Mouse (Mus musculus) CD4-positive, CD25-positive, alpha-beta regulatory T cell, adult 2 months (primary cell): ENCODE measurements around the gene Gm20458.

Experiments
- DNase-seq: peaks from one replicate; pipeline ENCODE4 v3.0.0-alpha.2; 2012; ENCODE audit warnings: low read depth, low spot score

Gene Gm20458

DNA sequence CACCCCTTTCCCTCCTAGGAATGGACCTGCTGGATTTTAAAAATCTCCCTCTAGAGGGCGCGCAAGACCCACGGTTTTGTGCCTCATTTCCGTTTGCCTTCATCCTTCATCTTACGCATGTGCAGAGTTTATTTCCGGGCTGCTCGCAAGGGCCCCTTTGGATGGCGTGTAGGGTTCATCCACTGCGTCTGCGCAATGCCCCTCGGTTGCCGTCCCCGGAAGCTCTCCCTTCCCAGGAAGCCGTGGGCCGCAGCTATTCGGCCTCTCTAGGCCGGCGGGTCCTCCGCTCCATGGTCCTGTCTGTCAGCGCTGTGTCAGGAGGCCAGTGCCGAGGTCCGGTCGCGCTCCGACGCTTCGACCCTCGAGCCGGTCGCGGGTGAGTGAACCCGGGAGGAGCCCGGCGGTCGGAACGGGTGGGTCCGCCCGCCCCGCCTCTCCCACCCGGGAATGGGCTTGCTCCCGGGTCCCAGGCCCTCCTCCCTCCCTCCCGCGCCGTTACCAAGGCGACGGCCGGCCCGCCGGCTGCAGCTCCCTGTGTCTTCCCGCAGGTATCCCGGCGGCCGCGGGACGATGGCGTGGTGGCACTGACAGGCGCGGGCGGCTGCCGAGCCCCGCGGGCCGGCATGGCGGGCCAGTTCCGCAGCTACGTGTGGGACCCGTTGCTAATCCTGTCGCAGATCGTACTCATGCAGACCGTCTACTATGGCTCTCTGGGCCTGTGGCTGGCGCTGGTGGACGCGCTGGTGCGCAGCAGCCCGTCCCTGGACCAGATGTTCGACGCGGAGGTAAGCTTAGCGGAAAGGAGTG is at the start of gene Gm20458:
TSS of gene Gm20458 (plus strand) at position 223 of the 807 bp plus-strand sequence.
- DNase-seq = peak; percentile 97

DNA sequence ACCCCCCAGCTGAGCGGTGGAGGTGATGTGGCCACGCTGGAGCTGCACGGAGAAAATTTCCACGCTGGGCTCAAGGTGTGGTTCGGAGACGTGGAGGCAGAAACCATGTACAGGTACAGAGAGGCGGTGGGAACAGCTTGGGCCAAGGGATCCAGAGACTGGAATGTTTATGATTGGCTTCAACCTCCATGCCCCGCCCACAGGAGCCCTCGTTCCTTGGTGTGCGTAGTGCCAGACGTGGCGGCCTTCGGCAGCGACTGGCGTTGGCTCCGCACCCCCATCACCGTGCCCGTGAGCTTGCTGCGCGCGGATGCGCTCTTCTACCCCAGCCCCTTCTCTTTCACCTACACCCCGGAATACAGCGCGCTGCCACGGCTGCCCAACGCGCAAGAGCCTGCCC is 46.6 kb upstream of the Gm20458 start:
- DNase-seq = no peak

DNA sequence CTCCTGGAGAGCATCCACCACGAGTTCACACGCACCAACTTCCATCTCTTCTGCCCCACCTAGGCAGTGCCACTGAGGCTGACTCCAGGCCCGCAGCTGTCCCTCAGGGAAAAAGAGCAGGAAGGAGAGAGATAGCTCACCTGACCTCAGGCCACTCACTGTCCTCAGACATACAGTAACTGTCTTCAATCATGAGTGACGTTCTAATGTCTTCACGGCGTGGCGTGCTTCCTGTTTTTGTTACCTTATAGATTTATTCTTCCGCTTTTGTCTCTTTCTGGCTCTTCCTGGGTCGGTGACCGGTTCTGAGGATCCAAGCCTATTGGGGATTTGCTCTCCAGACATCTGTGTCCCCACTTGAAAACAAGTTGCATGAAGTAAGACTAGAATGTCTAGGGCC is 46.2 kb upstream of the Gm20458 start:
- no peak for DNase-seq

DNA sequence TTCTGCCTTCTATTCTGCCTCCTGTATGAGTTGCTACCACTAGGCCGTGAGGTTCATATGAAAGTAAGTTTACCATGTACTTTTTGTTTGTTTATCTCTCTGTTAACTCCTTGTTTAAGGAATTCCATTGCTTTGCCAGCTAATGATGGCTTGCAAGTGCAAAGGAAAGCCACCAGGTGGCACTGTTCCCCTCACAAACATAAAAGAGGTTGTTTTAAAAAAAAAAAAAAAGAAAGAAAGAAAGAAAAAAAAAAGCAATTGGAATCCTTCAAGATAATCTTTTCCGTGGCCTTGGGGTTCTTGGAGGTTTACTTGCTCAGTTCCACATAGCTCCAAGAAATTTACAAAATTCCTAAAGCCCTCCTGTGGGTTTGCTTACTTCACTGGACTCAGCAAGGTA is 43.6 kb upstream of the Gm20458 start:
- DNase-seq = peak; percentile 74

DNA sequence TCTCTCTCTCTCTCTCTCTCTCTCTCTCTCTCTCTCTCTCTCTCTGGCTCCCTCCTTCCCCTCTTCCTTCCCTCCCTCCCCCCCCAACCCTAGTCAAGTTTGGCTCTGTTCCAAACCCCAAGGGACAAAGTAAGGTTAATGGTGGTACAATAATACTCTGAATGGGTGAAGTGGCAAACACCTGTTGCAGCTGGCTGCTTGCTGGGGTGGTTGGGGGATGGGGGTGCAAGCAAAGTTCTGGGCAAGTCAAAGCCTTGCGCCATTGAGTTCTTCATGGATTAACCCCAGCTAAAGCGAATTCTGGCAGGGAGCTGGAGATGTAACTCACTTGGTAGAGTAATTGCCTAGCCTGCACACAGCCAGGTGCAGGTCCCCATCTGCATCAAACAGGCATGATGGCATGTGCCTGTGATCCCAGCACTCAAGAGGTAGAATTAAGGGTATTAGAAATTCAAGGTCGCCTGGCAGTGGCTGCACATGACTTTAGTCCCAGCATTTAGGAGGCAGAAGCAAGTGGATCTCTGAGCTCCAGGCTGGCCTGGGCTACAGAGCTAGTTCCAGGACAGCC is 42.4 kb upstream of the Gm20458 start:
- DNase-seq = no peak

DNA sequence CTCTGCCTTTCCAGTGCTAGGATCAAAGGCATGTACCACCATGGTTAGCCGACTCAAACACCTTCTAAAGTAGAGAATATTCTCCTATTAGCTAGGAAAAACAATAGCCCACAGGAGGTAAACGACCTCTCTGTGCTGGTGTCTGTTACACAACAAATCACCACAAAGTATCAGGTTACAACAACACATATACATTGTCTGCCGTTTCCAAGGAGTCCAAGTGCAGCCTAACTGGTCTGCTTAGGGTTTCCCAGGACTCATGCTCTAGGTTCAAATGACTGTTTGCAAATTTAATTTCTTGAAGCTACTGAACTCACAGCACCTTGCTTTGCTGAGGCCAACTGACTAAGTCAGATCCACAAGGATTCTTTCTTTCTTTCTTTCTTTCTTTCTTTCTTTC is 41.3 kb upstream of the Gm20458 start:
- DNase-seq = no peak

DNA sequence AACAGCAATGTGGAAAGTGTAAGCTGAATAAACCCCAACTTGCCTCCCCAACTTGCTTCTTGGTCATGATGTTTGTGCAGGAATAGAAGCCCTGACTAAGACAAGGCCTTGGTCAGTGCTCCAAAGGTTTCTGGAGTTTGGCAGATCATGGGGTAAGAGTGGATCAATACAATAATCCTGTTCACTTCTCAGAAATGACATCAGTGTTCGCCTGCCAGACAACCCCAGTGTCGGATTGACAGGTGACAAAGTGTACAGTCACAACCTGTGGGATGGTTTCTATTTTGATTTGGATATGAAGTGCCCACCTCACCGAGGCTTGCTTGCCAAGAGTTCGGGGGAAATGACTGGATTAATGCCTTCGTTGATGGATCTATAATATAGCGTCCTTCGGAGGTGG is 39.5 kb upstream of the Gm20458 start:
- no peak for DNase-seq

DNA sequence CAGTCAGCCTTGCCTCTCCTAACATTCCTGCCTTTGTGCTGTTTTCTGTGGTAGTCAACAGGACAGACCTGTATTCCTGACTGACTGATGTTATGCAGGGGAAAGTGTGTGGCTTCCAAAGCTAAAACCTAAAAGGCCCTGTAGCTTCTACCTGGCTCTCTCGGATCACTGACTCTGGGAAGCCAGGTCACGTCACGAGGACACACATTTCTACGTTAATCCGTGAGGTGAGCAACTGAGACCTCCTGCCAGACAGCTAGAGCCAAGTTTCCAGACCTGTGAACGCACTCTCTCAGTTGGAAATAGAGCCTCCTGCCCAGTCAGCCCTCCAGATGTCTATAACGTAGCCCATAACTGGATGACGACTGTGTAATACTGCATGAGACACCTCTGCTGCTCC is 38.8 kb upstream of the Gm20458 start:
- DNase-seq = no peak

DNA sequence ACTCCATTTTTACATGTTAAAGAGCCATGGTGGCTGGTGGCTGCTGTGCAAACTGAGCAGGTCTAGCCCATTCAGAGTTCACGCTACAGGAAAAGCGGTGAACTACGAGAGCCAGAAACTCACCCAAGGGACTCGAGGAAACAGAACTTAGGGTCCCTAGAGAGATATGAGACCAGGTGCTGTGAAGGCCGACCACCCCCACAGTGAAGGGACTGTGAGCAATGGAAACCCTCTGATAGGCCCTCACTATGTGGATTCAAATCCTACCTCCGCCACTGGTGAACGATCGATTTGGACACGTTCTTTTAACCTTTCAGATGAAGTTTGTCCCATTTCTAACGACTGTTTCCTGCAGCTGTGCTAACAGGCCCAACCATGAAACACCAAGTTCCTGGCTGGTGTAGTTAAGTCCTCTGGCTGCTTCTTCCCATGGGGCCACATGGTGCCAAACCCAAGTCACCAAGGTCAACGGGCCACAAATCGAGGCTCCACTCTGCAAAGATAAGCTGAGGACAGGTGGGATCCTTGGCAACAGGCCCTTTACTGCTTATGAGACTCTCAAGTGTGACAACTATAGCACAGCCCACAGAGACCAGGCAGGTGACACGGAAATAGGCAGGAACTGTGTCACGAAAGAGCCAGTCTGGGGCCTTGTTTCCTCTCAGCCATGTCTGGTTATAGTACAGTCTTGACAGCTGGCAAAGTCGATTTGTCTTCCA is 37.9 kb upstream of the Gm20458 start:
- no peak for DNase-seq

DNA sequence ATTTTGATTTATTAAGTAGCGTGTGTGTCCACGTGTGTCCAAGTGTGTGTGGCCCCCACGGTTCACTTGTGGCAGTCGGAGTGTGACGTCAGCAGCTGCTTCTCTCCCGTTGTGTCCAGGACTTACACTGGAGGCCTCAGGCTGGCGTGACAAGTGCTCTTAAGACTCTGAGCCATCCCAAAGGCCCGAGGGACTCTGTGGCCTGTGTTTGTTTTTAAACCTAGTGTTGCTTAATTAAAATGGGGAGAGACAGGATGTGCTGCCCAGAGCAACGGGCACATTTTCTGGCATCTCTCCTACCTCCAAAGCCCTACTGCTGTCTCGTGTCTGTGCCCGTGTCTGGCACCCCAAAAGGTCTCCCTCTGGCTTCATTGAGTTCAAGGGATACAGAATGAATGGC is 37.3 kb upstream of the Gm20458 start:
- no peak for DNase-seq

DNA sequence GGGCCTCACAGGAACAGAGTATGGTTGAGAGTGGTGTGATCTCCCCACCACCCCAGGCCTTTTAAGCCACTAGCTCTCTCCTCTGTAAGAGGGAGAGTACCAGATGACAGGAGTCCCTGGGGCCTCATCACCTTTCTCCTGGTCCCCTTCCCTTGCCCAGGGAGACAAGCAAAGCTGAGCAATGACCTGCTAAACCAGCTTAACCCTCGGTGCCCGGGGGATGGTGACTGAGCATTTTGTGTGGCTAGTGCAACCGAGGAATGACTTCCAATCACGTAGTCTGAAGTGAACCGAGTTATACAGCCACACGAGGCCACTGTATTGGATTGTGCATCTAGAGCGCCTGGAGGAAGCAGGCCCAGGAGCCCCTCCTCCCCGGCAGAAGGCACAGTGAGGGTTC is 36.4 kb upstream of the Gm20458 start:
- no peak for DNase-seq

DNA sequence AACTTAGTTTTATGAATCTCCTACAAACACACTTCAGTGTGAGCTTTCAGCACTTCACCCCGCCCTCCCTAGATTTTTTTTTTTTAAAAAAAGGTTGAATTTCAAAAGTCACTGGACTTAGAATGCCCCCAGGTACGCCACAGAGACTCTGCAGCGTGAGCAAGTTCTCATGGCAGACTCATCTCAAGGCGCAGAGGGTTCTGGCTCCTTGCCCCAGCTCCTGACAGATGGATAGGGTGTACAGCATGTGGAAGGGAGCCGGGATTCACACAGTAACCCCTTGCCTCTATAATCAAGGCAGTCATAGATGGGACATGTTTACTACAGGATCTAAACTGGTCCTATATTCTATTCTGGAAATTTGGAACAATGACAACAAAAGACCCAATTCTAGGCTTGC is 35.4 kb upstream of the Gm20458 start:
- no peak for DNase-seq

DNA sequence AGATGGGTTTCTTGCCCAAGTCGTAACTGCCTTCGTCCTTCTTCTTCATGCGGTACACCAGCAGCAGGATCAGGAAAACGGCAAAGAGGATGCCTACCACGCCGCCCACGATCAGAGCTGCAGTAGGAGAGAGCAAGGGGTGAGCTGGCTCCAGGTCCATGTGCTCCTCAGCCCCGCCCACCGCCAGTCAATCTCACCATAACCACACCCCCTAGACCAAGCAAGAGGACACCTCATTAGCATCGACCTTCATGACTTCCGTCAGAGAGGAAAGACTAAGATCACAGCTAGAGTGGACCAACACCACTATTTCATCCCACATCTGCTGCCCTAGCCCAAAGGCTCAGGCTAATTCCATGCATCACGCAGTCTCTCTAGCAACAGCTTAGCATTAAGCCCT is 34.6 kb upstream of the Gm20458 start:
- no peak for DNase-seq

DNA sequence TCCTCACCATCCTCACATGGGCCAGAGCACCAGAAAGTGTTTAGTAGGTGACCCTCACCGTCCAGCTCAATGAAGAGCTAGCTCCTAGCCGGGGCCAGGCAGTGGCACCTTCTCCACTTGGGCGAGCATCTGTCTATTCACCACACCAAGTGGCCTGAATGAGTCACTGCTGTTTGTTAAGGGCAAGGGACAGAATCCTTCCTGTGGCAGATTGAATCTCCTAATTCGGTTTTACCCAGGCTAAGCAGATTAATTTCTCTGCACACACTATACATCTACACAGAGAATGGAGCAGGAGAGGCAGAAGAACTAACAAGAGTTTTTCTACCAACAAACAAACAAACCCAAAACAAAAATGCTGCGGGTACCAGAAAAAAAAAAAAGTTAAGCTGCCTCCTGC is 33.8 kb upstream of the Gm20458 start:
- DNase-seq = no peak

DNA sequence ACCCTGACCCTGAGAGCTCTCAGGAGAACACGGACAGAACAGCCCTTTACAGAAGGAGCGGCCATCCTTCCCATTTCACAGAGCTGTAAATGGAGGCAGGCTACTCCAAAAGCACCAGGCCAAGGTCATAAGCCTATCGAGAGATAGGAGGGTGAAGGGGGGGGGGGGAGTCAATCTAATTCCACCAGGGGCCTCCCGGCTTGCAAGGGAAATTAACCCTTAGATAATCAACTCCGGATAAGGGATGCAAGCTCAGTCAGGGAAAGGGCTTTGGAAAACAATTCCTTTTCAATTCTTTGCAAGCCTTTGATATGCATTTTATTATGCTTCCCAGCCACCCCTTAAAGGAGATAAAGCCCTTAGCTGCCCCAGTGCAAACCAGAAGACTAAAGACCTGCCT is 32.3 kb upstream of the Gm20458 start:
- no peak for DNase-seq

DNA sequence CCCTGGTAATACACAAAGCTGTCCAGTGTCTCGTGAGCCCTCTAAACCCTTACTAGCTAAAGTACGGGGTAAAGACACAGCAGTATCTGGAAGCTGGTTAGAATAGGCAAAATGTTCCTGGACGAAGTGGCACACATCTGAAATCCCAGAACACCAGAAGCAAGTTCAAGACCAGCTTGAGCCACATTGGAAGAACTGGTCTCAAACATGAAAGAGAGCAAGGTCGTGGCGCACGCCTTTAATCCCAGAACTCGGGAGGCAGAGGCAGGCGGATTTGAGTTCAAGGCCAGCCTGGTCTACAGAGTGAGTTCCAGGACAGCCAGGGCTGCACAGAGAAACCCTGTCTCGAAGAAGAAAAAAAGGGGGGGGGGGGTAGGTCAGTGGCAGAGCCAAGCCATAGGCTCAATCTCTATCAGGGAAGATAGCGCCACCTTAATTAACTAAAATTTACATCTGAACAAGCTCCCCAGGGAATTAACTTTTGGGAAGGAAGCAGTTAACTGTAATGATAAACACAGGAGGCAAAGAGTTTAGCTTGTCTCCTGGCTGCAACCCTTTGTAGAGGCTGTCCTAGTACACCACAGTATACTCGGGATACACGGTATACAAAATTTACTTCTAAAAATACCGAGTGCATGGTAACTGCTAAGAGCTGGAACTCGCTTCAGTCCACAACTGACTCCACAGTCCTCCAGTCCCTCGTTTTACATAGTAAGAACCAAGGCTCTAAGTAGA is 30.7 kb upstream of the Gm20458 start:
- DNase-seq = no peak

DNA sequence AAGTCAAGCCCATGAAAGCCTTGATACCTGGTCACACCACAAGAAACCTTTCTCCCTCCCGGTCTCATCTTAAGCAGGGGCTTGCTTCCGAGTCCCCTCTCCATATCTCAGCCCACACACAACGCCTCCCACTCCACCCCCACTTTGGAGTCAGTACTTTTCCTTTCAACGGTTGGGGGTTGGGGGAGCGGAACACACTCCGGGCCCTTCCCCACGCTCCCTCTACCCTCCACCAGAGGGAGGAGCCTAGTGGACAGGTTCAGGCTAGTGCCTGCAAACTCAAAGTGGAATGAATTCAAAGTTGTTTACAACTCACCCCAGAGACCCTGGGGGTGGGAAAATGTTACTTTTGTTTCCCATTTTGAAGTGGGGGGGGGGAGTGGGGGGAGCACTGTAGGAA is 30.1 kb upstream of the Gm20458 start:
- DNase-seq = no peak

DNA sequence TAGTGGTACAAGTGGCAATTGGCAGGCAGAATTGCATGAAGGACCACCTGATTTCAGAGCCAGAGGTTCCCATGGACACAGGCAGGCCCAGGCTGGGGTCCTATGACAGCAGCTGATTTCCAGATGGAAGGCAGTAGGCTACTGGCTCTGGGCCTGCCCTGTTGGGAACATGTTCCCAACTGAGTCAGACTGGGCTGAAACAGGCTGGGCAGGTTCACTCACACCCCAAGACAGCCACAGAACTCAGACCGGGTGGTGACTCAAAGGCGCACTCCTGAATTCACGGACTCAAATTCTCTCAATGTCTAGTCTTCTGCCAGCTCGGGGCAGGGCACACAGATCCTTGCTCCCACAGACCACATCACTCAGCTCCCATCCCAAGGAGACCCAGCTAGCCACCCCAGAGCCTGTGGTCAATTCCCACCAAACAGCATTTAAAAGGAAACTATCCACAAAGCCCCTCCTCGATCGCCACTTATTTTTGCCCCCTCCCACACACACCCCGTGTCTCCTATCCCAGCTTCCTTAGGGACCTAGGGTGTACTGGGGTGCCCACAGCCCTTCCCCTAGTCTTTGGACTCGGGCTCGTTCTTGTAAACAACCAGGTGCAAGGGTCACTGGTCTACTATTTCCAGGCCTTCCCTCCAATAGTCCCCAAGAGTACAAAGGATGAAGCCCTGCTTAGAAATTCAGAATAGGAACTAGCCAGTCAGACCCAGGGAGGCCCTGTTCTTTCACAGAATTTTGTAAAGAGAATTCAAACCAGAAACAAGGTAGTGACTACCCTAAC is 28.9 kb upstream of the Gm20458 start:
- DNase-seq = no peak

DNA sequence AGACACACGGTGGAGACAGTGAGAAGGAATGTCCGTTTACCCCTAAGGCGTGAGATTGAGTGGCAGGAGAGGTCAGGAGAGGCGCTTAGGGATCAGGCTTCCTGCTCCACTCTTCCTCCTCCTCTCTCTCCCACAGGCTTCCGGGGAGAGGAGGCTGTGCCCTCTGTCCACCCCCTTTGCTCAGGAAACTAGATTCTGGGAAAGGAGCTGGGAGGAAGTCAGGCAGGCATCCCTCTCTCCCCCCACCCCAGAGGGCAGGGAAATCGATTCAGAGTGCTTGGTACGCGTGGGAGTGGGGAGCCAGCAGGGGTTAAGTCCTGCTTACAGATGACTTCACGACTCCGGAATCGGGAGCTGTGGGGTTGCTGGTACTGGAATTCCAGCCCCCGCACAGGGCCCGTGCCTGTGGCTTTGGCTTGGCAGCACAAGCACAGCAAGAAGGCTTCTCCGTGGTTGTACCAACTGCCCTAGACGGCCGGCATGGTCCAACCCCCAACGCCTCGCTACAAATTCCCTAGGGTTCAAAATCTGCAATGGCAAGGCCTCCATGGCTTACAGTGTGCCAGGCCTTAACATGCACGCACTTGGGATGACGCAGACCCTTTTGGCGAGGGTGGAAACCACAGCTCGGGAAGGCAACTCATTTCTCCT is 28.1 kb upstream of the Gm20458 start:
- DNase-seq = no peak

DNA sequence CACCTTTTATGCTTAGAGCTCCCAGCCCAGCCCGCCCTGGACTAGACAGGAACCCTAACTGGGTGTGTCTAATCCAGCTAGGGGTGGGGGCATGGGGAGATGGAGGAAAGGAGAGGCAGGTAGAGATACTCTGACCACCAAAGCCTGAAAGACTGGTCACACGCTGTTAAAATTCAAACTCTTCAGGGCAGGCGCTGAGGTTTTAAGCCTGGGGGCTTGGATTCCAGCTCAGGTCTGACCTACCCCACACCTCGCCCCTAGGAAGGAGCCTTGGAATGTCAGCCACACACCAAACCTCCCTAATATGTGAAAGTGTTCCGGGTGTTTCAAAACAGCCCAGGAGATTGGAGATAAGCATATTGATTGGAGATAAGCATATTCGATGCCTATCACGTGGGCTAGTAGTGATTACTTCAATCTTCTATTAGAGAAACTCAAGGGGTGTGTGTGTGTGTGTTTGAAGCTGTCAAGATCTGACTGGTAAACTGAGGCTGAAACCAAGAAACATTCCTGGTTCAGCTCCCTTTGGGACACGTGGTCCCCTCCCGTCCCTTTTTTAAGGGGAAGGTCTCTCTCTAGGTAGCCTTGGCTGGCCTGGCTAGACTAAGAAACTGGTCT is 27.4 kb upstream of the Gm20458 start:
- DNase-seq = no peak

DNA sequence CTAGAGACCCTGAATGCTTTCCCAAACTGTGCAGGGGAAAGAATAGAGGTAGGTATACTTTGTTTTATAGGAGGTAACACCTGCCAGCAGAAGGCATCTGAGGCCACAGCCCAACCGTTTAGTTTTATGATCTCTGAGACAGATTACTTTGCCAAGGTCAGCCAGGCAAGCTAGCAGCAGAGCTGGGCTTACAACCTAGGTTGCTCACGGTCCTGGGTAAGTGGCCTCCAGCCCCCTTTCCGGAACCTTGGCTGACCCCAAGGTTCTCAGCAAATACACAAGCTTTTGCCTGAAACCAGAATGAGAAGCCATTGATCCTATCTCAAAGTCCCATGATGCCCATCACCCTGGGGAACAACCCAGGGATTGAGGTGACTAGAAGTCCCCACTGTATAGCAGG is 26.1 kb upstream of the Gm20458 start:
- DNase-seq = no peak
